ENCODE assay signal across 8 mouse cellular contexts in the genomic region with DNA sequence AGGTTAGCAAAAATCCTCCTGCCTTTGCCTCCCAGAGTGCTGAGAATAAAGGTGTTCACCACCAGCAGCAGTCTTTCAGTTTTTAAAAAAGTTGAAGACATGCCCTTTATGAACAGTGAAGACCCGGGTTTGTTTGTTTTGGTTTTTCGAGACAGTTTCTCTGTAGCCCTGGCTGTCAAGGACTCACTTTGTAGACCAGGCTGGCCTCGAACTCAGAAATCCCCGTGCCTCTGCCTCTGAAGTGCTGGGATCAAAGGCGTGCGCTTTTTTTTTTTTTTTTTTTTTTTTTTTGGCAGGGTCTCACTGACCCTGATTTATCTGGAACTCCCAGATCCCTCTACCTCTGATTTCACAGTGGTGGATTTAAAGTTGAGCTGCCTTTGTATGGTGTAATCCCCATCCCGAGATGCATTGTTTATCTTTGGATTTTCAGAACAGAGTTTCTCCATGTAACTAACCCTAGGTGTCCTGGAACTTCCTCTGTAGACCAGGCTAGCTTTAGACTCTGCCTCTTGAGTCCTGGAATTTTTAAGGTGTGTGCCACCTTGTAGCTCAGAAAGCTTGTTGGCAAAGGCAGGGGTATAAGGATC. TPM values are rescaled to one million over a fixed set of nuclear protein-coding genes. Genes with fewer than 3 reads are reported as not detected.
A peak's percentile ranks its signal among the peaks of the same experiment; 100 is the strongest.
DNase-seq lines count a peak whose midpoint lies in the region; ATAC-seq and TF ChIP-seq lines count a peak whose summit lies in the region.
"Had no signal": no experiment of that assay in that cellular context is flagged by ENCODE, and none has a peak within 500 bp of the region (broad histone marks: within the 10 kb centered on the region; RNA-seq: fewer than 3 reads in every experiment).

No protein-coding gene starts in this region.

- peak overlapping the region; percentile 82 for H3K4me2 ChIP-seq in forebrain, embryonic 13.5 days
- H3K4me2 ChIP-seq in liver, embryonic 14.5 days (ENCODE audit: low read depth) = peak overlapping the region; percentile 95

- no peak for ATAC-seq in forebrain, embryonic 13.5 days
- no peak for ATAC-seq in liver, embryonic 14.5 days (ENCODE audit: insufficient read depth)

- 14% methylated on average over 7 of the region's 7 CpGs for WGBS in spleen, adult 2 months
- 14% methylated on average over 7 of the region's 7 CpGs for WGBS in forebrain, embryonic 13.5 days
- 9% methylated on average over 7 of the region's 7 CpGs for WGBS in liver, embryonic 14.5 days (ENCODE audit: insufficient replicate concordance)

- H3K9ac ChIP-seq in forebrain, embryonic 13.5 days = peak overlapping the region; percentile 95
- peak overlapping the region; percentile 90 for H3K9ac ChIP-seq in liver, embryonic 14.5 days (replicated peaks)

- TF ChIP-seq EP300 in liver, embryonic 14.5 days (IDR thresholded peaks at IDR 0.05; ENCODE audit: low read depth) = no peak

- H3K27ac ChIP-seq in spleen, adult 2 months (ENCODE audit: insufficient read depth, low read length) = no peak overlapping the region
- no peak overlapping the region for H3K27ac ChIP-seq in forebrain, embryonic 13.5 days
- no peak overlapping the region; the same call in 1 of the 2 replicates for H3K27ac ChIP-seq in liver, embryonic 14.5 days

- H3K4me3 ChIP-seq in spleen, adult 2 months (ENCODE audit: extremely low read depth, insufficient read depth, insufficient read length) = peak overlapping the region; percentile 17; the same call in 1 of the 2 replicates
- peak overlapping the region; percentile 74 for H3K4me3 ChIP-seq in forebrain, embryonic 13.5 days
- H3K4me3 ChIP-seq in liver, embryonic 14.5 days (ENCODE audit: insufficient read depth in 1 of 2, low read depth in 2 of 2, low read length in 2 of 2) = peak overlapping the region; percentile 88 to 100

- no peak for DNase-seq in spleen, adult 2 months (ENCODE audit: low read depth in 1 of 2, low spot score in 2 of 2)
- no peak for DNase-seq in spleen, adult 18-20 months
- no peak for DNase-seq in liver, embryonic 14.5 days (ENCODE audit: low read depth in 3 of 3, low spot score in 3 of 3)
- no peak for DNase-seq in urinary bladder, postnatal 14 days (ENCODE audit: low spot score)
- no peak for DNase-seq in layer of hippocampus, postnatal 25 days (ENCODE audit: extremely low spot score in 1 of 2, low spot score in 1 of 2)
- DNase-seq in layer of hippocampus, adult 18-20 months (ENCODE audit: low spot score in 2 of 2) = no peak
- DNase-seq: cerebellum, adult 18-20 months had no signal

- no peaks in the 10 kb centered on the region for H3K27me3 ChIP-seq in spleen, adult 2 months (ENCODE audit: control insufficient read depth, insufficient read depth, low read length)
- H3K27me3 ChIP-seq in forebrain, embryonic 13.5 days = no peaks in the 10 kb centered on the region
- no peaks in the 10 kb centered on the region for H3K27me3 ChIP-seq in liver, embryonic 14.5 days (ENCODE audit: control insufficient read depth, insufficient read depth, low read length)

- H3K4me1 ChIP-seq in spleen, adult 2 months (ENCODE audit: control insufficient read depth, insufficient read depth, insufficient read length) = peaks cover 9% of the 10 kb centered on the region; the same call in 1 of the 2 replicates
- peaks cover 51% of the 10 kb centered on the region for H3K4me1 ChIP-seq in forebrain, embryonic 13.5 days
- peaks cover 26 to 41% of the 10 kb centered on the region in 2 experiments for H3K4me1 ChIP-seq in liver, embryonic 14.5 days (replicated peaks; ENCODE audit: control insufficient read depth in 2 of 2, insufficient read depth in 2 of 2, low read length in 1 of 2)

- TF ChIP-seq CTCF in spleen, adult 2 months (IDR thresholded peaks at IDR 0.05; ENCODE audit: extremely low read depth, insufficient read depth, insufficient read length, insufficient replicate concordance) = no peak
- TF ChIP-seq CTCF in liver, embryonic 14.5 days (IDR thresholded peaks at IDR 0.05; ENCODE audit: low read depth) = no peak

- no peak for TF ChIP-seq POLR2A in spleen, adult 2 months (IDR thresholded peaks at IDR 0.05; ENCODE audit: low read depth, low read length)

- no peaks in the 10 kb centered on the region for H3K9me3 ChIP-seq in forebrain, embryonic 13.5 days (replicated peaks)
- no peaks in the 10 kb centered on the region for H3K9me3 ChIP-seq in liver, embryonic 14.5 days (ENCODE audit: control insufficient read depth, low read length)

- peaks cover 3% of the 10 kb centered on the region; the same call in 1 of the 2 replicates for H3K36me3 ChIP-seq in spleen, adult 2 months (ENCODE audit: control insufficient read depth, insufficient read depth, low read length)
- H3K36me3 ChIP-seq in forebrain, embryonic 13.5 days (ENCODE audit: poor library complexity, severe bottlenecking) = peaks cover 4% of the 10 kb centered on the region; the same call in 1 of the 2 replicates
- H3K36me3 ChIP-seq in liver, embryonic 14.5 days (replicated peaks; ENCODE audit: control insufficient read depth, insufficient read depth, low read depth) = peaks cover 34% of the 10 kb centered on the region

RNA-seq across cellular contexts. Expression of gene Srsf10, which starts 2.1 kb away (rescaled TPM):
- polyA plus RNA-seq in spleen, adult 2 months (2012; rRNA removed) = 68.0 and 109 TPM in 2 replicates
- 341 and 352 TPM in 2 replicates for polyA plus RNA-seq in forebrain, embryonic 13.5 days (2015; fragmentation: Nextera tagmentation; extraction: Ambion mirVana)
- 33.2 and 49.6 TPM in 2 replicates for polyA plus RNA-seq in liver, embryonic 14.5 days (2012; rRNA removed)
- 108 and 110 TPM in 2 replicates for polyA plus RNA-seq in liver, embryonic 14.5 days (2014; fragmentation: Nextera tagmentation; extraction: Ambion mirVana)
- 10 to 100 TPM; 78.4 to 78.6 TPM for total RNA-seq in layer of hippocampus, postnatal 25 days (2021)
- total RNA-seq in layer of hippocampus, adult 18-20 months (2021) = 10 to 100 TPM; 83.8 to 87.8 TPM

RNA-seq across cellular contexts. Expression of gene Pnrc2, which starts 16.0 kb away (rescaled TPM):
- polyA plus RNA-seq in spleen, adult 2 months (2012; rRNA removed) = 12.2 and 14.7 TPM in 2 replicates
- 180 and 185 TPM in 2 replicates for polyA plus RNA-seq in forebrain, embryonic 13.5 days (2015; fragmentation: Nextera tagmentation; extraction: Ambion mirVana)
- polyA plus RNA-seq in liver, embryonic 14.5 days (2012; rRNA removed) = 25.4 and 43.4 TPM in 2 replicates
- 80.2 and 81.9 TPM in 2 replicates for polyA plus RNA-seq in liver, embryonic 14.5 days (2014; fragmentation: Nextera tagmentation; extraction: Ambion mirVana)
- total RNA-seq in layer of hippocampus, postnatal 25 days (2021) = 10 to 100 TPM; 54.0 to 55.9 TPM
- total RNA-seq in layer of hippocampus, adult 18-20 months (2021) = 10 to 100 TPM; 50.5 to 53.0 TPM

RNA-seq across cellular contexts. Expression of gene Cnr2, which starts 37.5 kb away (rescaled TPM):
- 44.8 and 47.2 TPM in 2 replicates for polyA plus RNA-seq in spleen, adult 2 months (2012; rRNA removed)
- polyA plus RNA-seq in forebrain, embryonic 13.5 days (2015; fragmentation: Nextera tagmentation; extraction: Ambion mirVana) = 0.13 and 0.21 TPM in 2 replicates
- polyA plus RNA-seq in liver, embryonic 14.5 days (2012; rRNA removed) = 1.6 and 2.1 TPM in 2 replicates
- polyA plus RNA-seq in liver, embryonic 14.5 days (2014; fragmentation: Nextera tagmentation; extraction: Ambion mirVana) = 2.3 and 2.5 TPM in 2 replicates
- under 1 TPM in 1 of 2 experiments, not detected in 1; 0.21 TPM for total RNA-seq in layer of hippocampus, postnatal 25 days (2021)
- total RNA-seq in layer of hippocampus, adult 18-20 months (2021) = under 1 TPM in 1 of 2 experiments, not detected in 1; 0.08 TPM

Comparison
In these comparisons a context has a peak if more than half of its experiments do, and no peak if none do; other contexts are left out.
1. H3K4me3 ChIP-seq: peak in every context shown above with its lines; median percentile 94 in liver, embryonic 14.5 days; 74 in forebrain, embryonic 13.5 days; 17 in spleen, adult 2 months.
2. RNA of gene Cnr2, which starts 37.5 kb away (polyA plus RNA-seq): 44.8 to 47.2 TPM in spleen, adult 2 months; 1.6 to 2.5 TPM in liver, embryonic 14.5 days and 0.13 to 0.21 TPM in forebrain, embryonic 13.5 days; every median in the first group is over 10 times any median in the second.